ENCODE assay signal across 20 mouse cellular contexts in genomic region chr12:111874601-111875140, GRCm38 (mm10).
"Had no signal": no experiment of that assay in that cellular context is flagged by ENCODE, and none has a peak within 500 bp of the region (broad histone marks: within the 10 kb centered on the region; RNA-seq: fewer than 3 reads in every experiment).

No protein-coding gene starts in this region.

- DNase-seq: lung, adult 2 months; lung, postnatal 14 days; lung, postnatal 36 days; midbrain, embryonic 14.5 days; retina, postnatal 1 day; right cerebral cortex, adult 18-20 months; right cerebral cortex, postnatal 25 days; right cerebral cortex, postnatal 4 days; spleen, adult 18-20 months; thymus, adult 18-20 months; thymus, postnatal 14 days; thymus, postnatal 36 days had no signal

- H3K4me3 ChIP-seq: lung, embryonic 15.5 days; megakaryocyte, embryonic 14.5 days; midbrain, embryonic 10.5 days; midbrain, embryonic 12.5 days; myocyte; neural tube, embryonic 13.5 days; neural tube, embryonic 15.5 days had no signal

- H3K27me3 ChIP-seq: lung, embryonic 15.5 days; megakaryocyte, embryonic 14.5 days; midbrain, embryonic 12.5 days; neural tube, embryonic 13.5 days; neural tube, embryonic 15.5 days had no signal

- H3K9me3 ChIP-seq: lung, embryonic 15.5 days; megakaryocyte, embryonic 14.5 days; midbrain, embryonic 10.5 days; midbrain, embryonic 12.5 days; neural tube, embryonic 13.5 days; neural tube, embryonic 15.5 days had no signal

- H3K36me3 ChIP-seq: midbrain, embryonic 10.5 days; midbrain, embryonic 12.5 days had no signal

- H3K27ac ChIP-seq: lung, embryonic 15.5 days; macrophage; midbrain, embryonic 10.5 days; midbrain, embryonic 12.5 days; neural tube, embryonic 13.5 days; neural tube, embryonic 15.5 days had no signal

- H3K4me1 ChIP-seq: lung, embryonic 15.5 days; midbrain, embryonic 10.5 days; midbrain, embryonic 12.5 days; neural tube, embryonic 13.5 days; neural tube, embryonic 15.5 days had no signal
